Mouse (Mus musculus) layer of hippocampus, adult 11-12 months (tissue): ENCODE results near the gene Ifitm10.
"Not testable (repeated sequence)": the region's sequence is repeated elsewhere in the genome, so short reads cannot be mapped to it uniquely, and the experiment has no call there.

Source experiments
- DNase-seq: peaks from one replicate; pipeline ENCODE4 v3.0.0; 2022; ENCODE audit warnings: low spot score

Ifitm10 gene

DNA sequence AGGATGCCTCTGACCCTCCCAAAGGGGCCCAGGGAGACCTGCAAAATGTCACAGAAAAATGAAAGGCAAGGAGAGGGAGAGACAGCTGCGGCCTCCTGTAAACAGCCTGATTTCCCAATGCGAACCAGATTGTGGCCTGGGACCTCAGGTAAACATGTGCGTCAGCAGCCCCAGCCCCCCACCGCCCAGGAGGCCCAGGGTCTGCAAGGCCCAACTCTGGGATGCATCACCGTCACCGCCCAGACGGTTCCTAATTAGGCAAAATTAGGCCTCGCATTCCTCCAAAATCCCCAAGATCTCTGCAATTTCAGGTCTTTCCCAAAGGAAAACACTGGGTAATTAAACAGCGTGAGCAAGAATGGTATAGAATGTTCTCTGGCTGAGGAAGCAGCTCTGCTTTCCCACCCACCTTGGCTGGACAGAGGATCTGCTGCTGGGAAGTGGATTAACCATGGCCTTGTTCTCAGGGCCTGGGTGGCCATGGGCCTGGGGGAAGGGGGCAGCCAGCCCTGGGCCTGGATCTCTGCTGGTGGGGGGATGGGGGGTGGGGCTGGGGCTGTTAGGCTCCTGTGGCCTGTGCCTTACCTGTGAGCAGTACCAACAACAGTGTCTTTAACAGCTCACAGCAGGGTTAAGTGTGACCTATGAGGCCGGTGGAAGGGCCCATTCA, 51.8 kb downstream of the Ifitm10 start:
- not testable (repeated sequence) for DNase-seq

DNA sequence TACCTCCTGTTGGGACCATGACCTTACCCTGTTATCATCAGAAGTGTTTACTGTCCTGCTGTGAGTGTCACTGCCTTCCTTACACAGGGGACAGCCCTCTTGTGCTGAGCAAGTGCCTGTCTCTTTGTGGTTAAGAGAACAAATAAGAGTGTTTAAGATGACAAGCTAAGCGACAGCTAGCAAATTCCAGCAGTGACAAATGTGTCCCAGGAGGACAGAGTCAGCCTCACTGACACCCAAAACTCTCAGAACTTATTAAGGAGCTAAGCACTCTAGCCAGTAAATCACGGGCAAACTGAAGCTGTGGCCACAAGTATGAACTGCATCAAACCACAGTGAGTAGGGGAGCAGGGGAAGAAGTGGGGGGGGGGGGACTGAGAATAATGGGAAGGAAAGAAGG, 52.6 kb downstream of the Ifitm10 start:
- DNase-seq, result no peak

DNA sequence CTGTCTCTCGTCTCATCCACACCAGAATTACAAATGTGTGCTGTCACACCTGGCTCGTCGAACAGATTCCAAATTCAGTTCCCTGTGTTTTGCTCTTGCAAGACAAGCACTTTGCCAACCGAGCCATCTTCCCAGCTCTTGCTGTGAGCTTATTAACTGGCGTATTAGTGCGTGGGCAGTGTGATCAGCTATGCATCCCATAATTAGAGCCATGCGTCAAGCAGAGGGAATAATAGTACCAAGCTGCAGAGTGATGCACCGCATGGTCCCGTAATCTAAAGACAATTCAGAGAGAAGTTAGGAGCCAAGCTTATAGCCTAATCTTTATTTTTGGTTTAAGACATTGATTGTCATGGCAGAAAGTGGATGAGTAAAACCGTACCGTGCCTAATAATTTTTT, 54.4 kb downstream of the Ifitm10 start:
- no peak for DNase-seq

DNA sequence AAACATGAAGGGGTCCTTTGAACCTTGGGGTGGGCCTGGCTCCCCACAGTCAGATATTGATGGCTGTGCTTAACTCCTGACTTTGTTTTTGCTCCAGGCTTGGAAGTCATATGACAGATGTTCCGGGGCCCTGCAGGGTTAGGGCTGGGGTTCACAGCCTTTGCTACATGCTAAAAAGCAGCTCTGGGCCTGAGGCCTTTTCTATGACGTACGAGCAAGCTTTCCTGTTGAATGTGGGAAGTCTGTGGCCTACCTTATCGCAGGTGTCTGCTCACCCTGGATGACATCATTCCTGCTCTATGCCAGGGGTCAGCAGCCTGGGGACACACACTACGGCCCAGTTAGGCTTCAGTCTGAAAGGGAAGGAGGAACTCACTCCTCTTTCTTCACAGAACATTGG, 56.3 kb downstream of the Ifitm10 start:
- no peak for DNase-seq

DNA sequence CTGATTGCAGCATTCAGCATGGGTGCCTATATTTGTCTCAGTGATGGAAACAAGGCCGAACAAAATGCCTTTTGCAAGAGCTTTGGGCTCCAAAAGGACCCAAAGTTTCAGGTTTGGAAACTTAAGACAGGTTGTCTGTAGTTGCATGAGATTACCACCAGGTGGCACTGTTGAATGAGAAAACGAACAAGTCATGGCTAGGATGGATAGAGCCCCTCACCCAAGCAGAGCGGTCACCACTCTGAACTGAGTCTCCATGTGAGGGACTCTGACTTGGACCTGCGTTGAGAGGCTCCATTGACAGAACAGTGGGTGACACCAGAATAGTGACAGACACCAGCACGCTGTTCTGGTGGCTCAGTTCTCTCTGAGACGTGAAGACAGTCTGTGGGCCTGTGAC, 57.0 kb downstream of the Ifitm10 start:
- peak; percentile 37 for DNase-seq

DNA sequence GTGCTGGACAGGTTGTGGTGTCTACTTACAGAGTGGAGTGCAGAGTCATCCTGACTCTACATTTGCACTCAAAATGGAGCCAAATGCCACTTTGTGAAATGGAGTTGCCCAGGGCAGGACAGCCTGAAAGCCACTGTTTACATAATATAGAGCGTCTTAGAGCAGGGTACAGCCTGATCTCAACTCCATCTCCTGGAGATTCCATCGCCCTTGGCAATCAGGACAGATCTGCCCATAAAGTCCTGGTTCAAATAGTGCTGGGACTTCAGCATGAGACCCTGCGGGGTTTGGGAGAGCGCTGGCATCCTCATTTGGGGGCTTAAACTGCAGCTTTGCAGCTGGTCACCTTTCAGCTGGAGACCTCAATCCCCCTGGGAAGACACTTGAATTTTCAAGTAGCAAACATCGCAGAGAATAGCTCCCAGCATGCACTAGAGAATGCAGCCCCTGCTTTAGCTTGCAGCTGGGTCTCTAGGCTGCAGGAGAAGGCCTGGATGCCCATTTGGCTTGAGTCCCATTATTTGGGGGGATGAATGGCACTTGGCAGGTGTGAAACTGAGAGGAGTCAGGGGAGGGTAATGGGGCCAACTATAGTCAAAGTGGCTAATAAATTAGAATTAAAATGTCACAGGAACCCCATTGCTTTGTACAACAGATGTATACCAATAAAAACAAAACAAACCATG, 58.8 kb downstream of the Ifitm10 start:
- DNase-seq, result no peak

DNA sequence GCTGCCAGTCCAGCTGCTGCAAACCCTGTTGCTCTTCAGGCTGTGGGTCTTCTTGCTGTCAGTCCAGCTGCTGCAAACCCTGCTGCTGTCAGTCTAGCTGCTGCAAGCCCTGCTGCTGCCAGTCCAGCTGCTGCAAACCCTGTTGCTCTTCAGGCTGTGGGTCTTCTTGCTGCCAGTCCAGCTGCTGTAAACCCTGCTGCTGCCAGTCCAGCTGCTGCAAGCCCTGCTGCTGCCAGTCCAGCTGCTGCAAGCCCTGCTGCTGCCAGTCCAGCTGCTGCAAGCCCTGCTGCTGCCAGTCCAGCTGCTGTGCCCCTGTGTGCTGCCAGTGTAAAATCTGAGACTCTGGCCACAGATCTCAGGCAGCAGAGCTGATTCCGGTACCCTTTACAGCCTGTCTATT, 69.6 kb downstream of the Ifitm10 start:
- not testable (repeated sequence) for DNase-seq

DNA sequence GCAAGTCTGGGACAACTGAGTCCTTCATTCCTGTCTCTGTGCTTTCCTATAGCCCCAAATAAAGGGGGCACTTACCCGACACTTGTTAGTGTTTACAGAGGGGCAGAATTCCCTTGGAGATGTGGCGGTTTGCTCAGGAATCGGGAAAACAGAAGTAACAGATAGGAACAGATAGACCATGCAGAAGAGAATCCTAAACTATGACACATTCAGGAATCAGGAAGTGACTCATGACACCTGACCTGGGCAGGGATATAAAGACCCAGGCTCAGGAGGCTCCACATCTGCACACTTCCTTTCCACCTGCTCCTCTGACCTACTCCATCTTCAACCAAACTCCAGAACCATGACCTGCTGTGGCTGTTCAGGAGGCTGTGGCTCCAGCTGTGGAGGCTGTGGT, 70.3 kb downstream of the Ifitm10 start, which contains the start of gene Krtap5-4:
Krtap5-4 (plus strand) TSS at position 301 of the 400 bp plus-strand sequence.
- no peak for DNase-seq

DNA sequence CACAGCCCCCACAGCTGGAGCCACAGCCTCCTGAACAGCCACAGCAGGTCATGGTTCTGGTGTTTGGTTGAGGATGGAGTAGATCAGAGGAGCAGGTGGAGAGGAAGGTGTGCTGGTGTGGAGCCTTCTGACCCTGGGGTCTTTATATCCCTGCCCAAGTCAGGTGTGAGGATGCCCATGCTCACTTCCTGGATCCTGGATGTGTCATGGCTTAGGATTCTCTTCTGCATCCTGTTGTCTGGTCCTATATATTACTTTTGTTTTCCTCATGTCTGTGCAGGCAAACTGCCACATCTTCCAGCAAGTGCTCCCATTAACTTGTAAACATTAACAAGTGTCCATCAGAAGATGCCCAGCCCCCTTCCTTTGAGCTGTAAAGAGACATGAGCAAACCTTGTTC, 76.5 kb downstream of the Ifitm10 start, which contains the start of gene Krtap5-1:
Krtap5-1 (minus strand) TSS at position 101 of the 400 bp plus-strand sequence.
- not testable (repeated sequence) for DNase-seq

DNA sequence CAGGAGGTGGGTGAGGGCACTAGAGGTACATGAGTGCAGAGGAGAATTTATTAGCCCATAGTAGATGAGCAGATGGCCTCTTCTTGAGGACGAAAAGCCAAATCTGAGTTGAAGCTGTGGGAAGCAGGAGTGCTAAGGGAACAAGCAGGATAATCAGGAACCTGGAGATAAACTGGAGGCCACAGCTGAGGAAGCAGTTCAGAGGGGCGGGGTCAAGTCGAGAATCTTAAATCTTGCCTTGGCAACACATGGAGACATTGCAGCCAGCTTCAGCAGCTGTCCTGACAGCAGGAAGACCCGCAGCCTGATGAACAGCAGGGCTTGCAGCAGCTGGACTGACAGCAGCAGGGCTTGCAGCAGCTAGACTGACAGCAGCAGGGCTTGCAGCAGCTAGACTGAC, 77.4 kb downstream of the Ifitm10 start:
- DNase-seq, result not testable (repeated sequence)

DNA sequence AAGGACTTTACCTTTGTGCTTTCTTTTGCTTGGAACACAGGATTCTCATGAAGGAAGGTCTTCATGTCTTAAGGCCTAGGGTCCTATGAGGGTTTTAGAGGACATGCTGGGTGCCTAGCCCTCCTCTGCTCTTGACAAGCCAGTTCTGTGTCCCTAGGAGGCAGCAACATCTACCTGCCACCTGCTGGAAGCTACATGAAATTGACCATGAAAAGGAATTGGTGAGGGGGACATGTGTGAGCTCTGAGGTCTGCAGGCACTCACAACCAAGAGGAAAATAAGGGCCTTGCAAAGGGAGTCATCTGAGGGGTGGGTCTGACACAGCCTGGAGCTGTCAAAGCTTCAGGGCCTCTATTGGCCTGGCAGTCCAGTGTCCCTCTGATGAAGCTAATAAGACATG, 78.1 kb downstream of the Ifitm10 start:
- DNase-seq, result no peak

DNA sequence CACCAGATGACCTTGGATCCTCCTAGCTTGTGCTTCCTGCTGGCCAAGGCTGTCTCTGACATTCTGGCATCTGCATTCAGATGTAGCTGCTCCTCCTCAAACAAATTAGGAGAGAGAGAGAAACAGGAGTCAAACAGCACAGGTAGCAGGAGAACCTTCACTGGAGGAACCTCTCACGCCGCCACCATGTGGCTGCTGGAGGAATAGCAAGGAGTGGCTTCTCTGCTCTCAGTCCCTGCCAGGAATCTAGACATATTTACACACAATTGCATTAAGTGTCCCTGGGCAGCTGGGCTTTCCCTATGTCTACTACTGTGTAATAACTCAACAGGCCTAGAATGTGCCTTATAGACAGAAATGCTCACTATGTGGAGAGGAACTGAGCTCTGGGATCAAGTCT, 79.7 kb downstream of the Ifitm10 start:
- not testable (repeated sequence) for DNase-seq

DNA sequence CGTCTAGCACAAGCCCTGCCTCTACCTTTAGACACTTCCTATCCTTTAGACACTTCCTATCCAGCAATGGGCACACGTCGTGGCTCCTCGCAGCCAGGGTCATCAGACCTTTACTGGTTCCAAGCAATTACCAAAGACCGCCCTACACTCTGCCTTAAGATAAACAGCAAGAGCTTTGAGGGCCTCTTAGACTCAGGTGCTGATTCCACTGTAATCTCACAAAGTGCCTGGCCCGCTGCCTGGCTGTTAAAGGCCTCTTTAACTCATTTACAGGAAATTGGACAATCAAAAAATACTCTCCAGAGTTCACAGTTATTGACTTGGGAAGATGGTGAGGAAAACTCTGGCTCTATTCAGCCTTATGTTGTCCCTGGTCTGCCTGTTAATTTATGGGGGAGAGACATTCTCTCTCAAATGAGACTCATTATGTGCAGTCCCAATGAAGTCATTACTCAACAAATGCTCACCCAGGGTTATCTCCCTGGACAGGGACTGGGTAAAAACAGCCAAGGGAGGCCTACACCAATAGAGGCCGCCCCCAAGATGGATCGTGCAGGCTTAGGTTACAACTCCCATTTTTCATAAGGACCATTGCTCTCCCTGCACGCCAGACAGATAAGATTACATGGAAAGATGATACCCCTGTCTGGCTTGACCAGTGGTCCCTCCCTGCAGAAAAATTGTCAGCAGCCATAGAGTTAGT, 87.5 kb downstream of the Ifitm10 start:
- not testable (repeated sequence) for DNase-seq

DNA sequence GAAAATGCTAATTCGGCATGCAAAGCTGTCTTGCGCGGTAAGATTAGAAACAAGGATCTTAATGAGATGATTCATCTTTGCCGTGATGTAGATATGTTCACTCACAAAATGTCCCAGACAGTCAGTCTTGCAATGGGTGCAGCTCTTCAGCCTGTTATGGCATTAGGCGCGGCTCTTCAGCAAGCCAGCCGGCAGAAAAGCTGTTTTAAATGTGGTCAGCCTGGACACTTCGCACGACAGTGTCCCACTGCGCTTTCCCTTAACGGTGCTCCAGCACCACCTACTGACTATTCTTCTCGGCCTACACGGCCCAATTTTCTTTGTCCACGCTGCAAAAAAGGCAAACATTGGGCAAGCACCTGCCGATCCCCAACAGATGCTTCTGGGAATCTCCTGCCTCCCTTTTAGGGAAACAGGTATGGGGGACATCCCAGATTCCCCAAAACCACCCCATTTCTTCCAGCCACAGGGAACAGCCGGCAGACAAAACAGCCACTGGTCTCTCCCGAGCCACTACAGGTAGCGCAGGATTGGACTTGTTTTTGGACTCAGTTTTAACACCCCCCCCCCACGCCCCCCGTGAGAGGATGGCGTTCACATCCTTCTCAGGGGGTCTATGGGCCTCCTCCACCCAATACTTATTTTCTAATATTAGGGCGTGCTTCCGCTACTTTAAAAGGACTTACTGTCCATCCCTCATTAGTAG, 88.3 kb downstream of the Ifitm10 start:
- no peak for DNase-seq

DNA sequence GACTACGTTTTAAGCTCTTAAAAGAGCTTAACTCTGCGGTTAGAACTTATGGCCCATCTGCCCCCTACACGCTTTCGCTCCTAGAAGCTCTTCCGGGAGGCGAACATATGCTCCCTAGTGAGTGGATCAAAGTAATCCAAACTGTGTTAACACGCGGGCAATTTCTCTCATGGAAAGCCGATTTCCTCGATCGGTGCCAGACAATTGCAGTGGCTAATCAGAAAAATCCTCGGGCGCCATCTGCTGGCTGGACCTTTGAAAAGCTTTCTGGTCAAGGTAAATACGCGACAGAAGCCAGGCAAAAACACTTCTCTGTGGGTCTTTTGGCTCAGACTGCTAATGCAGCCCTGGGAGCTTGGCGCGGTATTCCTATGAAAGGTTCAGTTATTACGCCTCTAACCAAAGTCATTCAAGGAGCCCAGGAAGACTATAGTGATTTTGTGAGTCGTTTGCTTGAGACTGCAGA, 88.9 kb downstream of the Ifitm10 start:
- peak; percentile 93 for DNase-seq

DNA sequence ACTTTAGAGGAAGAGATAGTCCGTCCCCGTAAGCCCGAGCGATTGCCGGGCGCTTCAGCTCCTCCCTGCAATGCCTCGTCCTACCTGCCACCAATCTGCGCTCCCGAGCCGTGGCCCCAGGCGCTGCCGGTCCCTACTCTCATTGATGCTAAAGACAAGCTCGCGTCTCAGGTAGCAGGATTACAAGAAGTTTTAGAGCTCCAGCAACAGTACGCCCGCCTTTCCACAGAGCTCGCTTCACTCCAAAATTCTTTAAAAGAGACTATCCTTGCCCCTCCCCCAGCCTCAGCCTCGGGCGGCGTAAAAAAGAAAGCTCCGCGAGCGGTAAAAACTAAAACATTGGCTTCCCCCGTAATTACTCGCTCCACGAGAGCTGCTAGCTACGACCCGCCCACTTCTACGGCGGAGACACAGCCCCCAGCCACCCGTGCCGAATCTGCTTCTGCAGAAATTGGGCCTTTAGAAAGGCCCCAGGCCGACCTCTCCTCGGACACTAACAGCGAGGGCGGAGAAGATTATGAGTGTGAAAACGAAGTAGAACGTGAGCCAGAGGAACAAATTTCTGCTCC, 89.4 kb downstream of the Ifitm10 start:
- DNase-seq, result peak; percentile 16

DNA sequence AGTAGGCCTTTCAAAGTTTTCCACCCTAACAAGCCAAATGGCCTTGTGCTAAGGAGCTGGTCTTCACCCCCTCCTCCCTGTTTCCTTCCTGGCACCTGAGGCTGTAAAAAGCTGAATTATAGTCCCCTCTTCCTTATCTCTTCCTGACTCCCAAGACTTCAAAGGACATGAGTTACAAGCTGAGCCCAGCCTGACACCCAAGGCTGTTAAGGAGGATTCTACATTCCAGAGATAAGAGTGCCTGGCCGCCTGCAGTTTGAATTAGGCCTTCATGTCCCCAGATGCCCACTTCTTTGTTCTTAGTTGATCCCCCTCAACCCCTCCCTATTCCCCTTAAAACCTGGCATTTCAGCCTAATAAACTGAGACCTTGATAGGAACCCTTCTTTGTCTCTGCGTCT, 90.7 kb downstream of the Ifitm10 start:
- not testable (repeated sequence) for DNase-seq

DNA sequence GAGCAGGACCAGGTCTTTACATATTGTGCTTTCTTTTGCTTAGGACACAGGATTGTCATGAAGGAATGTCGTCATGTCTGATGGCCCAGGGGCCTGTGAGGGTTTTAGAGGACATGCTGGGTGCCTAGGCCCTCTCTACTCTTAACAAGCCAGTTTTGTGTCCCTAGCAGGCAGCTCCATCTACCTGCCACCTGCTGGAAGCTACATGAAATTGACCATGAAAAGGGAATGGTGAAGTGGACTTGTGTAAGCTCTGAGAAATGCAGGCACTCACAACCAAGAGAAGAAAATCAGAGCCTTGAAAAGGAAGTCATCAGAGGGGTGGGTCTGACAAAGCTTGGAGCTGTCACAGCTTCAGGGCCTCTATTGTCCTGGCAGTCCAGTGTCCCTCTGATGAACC, 94.3 kb downstream of the Ifitm10 start:
- not testable (repeated sequence) for DNase-seq

DNA sequence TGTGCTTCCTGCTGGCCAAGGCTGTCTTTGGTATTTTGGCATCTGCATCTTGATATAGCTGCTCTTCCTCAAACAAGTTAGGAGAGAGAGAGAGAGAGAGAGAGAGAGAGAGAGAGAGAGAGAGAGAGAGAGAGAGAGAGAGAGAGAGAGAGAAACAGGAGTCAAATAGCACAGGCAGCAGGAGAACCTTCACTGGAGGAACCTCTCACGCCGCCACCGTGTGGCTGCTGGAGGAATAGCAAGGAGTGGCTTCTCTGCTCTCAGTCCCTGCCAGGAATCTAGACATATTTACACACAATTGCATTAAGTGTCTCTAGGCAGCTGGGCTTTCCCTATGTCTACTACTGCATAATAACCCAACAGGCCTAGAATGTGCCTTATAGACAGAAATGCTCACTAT, 95.4 kb downstream of the Ifitm10 start:
- peak; percentile 59 for DNase-seq
